Mouse (Mus musculus) fat pad, adult 2 months (tissue): Measurements from ENCODE around the gene Grk3.

Experiments
- DNase-seq: peaks from one replicate; pipeline ENCODE4 v3.0.0-alpha.2; 2011; ENCODE audit warnings: low read depth, low spot score; ENCODE audit errors: extremely low read depth

Grk3 gene

DNA sequence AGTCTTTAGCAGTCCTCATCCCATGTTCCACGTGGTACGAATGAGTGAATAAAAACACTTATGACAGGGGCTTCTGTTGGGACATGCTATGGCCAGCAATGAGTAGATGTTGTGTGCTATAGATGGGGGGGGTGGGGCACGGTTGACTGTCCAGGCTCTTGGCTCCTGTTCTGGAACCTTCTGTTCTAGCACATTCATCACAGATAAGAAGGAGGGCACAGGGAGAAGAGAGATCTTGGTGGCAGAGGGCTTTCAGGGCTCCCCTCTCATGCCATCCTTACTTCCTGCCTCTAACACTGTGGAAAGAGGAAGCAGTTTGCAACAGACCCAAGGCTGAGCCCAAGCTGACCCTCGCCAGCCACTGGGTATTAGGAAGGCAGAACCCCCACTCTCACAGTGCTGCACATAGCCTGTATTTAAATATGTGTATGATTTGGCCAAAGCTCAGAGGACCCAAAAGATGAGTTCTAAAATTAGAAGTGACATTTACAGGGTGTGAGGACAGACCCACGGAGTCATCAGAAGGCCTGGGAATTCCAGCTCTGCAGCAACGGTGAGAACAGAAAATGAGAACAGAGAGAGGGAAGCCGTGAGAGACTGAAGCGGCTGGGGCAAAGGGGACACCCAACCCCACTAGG is 6.3 kb downstream of the Grk3 start:
- DNase-seq: no peak

DNA sequence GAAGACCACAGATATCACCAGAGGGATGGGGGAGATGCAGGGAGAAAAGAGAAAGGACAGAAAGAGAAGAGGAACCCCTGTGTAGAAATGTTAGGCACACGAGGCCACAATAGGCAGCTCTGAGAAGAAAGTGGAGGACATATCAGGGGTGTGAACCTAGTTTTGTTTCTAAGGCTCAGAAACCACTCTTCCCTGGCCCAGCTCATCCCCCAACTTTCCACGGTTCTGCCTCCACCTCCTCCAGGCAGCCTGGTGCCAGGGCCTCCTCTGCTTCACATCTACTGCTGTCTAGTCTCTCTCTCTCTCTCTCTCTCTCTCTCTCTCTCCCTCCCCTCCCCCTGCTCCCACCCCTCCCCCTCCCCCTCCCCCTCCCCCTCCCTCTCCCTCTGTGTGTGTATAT is 7.1 kb downstream of the Grk3 start:
- DNase-seq: no peak

DNA sequence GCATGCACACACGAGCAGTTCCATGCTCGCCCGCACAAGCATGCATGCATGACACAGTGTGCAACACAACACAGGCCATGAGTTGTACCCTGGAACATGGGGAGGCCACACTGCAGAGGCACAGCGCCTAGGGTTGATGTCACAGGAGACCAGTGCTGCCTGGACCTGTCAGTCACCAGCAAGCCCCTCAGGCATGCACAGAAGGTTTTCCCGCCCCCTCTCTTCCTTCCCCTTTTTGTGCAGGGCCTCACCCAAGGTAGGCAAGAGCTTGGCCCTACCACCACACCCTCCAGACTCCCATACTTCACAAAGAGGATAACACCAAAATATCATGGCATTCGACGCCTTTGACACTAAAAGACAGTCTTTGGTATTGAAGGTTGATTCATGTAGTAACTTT is 8.6 kb downstream of the Grk3 start:
- no peak for DNase-seq

DNA sequence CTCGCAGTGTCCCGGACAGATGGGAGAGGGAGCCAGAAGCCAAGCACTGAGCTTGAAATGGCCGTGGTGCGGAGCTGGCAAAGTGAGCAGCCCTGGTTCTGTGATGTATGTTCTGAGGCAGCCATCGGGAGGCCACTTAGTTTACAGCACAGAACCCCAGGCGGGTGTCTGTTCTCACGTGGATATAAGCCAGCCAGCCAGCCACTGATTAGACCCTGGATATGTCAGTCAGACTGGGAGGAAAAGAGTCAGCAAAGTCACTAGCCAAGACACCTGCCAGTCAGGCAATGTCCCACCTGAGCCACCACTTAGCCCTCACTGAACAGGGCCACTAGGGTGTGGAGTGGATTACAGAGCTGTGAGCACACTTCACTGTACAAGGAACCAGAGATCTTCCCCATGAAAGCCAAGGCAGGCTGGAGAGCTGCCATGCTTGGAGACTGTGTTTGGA is 9.6 kb downstream of the Grk3 start:
- DNase-seq: no peak

DNA sequence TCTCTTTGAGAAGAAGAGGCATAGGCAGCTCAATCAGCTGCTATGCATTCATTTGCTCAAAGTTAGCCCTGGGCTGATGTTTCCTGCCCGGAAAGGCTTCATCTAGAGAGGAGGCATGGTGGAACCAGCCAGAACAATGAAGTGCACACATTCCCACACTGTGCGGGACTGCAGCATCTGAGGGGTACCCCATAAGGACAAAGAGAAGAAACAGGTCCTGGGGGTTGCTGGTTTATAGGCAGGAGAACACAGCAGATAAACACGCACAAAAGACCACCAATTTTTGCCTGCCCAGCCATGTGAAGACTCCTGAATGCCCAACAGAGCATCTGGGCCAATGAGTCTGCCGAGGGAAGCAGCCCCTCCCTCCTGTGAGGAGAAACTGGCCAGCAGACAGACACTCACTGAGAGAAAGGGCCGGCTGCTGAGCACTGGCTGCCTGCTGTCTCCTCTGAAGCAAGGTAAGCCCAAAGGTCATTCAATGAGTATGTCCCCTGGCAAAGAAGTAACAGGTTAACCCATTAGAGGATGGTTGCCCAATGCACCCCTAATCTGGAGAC is 12.7 kb downstream of the Grk3 start:
- DNase-seq: no peak

DNA sequence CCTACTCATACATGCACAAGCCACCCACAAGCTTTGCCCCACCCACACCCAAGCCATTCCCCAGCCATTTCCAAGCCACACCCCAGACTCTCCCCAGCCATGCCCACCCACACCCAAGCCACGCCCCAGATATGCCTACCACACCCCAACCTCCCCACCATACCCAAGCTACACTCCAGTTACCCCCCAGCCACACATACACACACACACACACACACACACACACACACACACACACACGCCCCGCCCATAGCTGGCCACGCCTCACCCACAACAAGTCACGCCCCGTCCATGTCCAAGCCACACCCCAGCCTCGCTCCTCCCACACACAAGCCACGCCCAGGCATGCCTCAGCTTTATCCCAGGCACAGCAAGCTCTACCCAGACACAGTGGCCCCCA is 16.4 kb downstream of the Grk3 start:
- no peak for DNase-seq

DNA sequence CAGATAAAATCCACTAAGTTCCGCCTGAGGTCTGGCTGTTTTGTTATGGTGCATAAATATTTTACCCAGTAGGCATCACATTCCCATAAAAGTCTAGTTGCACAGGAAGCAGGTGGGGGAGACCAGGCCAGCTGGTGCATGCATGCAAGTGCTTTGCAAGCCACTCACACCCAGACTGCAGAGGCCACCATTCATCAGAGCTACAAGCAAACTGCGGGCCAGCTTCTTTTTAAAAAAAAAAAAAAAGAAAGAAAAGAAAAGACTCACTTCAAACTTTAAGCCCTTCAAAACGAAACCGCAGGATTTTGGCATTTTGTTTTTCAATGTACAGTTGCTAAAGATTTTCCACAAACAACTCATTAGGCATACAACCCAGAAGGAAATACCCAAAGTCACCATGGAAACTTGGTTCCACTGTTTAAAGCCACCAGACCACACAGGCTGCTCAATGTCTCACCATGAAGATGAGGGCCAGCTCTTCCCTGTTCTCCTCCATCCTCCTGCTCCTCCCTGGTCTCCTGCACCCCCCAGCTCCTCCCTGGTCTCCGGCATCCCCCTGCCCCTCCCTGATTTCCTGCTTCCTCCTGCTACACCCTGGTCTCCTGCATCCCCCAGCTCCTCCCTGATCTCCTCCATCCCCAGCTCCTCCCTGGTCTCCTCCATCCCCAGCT is 17.9 kb downstream of the Grk3 start:
- DNase-seq: no peak

DNA sequence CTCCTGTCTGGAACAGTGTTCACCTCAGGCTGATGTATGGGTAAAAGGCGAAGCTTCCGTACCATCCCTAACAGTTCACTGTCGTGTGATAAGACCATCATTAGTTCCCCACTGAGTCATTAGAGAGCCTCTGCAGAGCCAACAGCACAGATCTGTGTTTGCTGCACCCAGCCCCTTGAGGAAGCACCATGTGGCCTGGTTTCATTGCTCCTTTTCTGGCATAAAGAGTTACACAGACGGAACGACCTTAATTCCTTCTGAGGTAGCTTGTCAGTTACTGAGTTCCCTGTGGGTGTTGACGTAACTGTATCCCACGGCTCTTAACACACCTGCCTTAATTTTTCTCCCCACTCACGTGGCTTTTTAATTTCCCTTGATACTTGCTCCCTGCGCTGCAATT is 24.3 kb downstream of the Grk3 start:
- no peak for DNase-seq

DNA sequence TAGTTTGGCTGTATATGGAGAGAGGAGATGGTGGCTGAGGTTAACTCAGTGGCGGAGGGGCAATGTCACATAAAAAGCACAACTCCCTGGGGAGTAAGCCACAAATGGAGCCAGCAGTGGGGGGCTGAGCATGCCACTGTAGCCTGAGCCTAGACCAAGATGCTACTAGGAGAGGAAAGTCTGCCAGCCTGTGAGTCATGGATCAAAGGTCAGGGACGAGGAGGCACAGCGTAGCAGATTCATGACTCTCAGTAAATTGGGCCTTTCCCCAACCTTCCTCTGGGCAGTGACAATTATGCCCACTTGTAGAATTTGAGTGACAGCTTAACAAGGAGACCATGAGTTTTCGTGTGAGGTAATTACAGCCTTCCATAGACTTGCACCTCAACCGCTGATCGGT is 33.7 kb downstream of the Grk3 start:
- no peak for DNase-seq

DNA sequence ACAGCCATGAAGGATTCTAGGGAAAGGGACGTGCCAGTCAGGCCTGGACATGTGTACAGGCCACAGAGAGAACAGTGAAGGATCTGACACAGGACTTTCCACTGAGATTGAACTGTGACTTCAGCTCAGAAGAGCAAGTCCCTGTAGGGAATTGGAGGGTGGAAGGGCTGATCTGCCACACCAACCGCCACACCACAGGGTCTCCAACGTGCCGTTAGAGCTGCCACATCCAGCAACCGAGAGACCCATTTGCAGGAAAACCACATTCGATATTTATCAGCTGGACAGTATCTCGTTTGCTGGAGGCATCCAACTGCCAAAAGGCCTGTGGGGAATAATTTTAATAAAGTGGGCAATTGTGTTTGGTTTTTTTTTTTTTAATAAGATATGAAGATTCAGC is 35.9 kb downstream of the Grk3 start:
- no peak for DNase-seq

DNA sequence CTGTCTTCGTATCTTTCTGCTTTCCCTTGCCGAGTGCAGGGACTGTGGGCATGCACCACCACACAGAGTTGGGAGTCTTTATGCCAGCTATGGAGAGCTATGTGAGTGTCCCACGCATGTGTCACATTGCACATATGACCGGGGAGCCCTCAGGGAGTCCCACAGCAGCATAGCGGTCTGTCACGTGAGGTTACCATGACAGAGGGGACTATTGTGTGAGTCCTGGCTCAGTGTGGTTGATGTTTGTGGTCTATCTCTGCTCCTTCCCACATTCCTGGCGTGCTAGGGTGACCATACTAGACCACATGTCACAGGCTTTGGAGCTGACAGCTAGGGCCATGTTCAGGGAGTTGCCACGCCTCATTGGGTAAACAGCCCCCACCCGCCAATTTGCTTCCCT is 36.4 kb downstream of the Grk3 start:
- DNase-seq: no peak

DNA sequence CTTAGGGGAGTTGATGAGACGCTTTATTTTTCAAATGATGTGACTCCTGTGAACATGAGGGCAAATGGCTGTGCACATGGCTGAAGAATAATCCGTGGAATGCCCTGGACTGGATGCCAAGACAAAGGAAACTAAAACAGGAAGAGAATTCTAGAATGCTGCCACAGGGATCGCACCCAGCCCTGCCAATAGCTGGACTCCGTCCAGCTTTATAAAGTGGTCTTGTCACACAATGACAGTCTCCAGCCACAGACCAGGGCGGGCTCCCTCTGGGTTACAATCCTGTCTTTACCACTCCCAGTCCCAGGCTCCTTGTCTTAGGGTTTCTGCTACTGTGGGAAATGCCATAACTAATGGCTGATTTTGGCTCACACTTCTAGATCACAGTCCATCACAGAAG is 38.5 kb downstream of the Grk3 start:
- no peak for DNase-seq

DNA sequence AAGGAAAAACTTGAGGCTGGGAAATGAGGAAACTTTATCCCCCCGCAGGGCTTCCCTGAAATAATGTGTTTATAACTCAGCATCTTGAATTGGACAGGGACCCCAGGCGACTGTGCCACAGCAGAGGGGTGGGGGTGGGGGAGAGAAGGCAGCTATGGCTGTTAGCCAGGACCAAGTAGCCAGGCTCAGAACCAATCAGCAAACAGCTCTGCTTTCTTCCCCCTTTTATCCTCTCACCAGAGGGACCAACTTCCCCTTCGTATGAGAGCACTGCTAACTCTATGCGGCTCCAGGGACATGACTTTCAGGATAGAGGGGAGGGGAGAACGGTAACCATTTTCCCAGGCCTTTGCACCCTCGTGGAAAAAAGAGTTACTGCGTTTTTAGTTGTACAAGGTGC is 42.0 kb downstream of the Grk3 start:
- no peak for DNase-seq

DNA sequence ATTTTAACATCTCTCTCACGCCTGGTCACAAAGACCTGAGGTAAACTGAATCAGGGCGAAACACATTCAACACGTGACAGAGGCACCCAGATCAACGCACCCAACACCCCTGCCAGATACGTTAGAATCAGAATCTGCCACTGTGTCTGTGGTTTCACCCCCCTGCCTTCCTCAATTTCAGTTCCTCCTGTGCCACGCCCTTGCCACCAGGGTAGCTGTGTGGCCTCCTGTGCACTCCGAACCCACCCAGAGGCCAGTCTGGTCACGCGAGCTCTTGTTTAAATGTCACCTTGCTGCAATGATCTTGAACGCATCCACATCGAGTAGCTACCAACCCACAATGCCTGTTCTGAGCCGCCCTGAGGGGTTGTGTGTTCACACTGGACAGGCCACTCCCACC is 43.3 kb downstream of the Grk3 start:
- no peak for DNase-seq

DNA sequence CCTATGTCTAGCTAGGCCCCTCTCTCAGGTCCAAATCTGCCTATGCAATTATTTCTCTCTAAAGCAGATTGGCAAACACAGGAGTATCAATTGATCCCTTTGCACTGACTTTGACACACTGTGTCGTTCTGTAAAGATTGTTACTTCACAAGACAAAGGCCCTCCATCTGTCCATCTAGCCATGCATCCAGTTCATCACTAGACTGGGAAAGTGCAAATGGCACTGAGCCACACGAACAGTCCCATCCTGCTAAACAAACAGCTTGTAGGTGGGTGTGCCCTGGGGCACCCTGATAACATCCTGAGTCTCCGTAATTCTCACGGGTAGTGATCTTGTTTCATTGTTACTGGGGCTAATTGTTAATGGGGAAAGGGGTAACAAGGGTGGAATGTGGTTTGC is 52.1 kb downstream of the Grk3 start:
- DNase-seq: no peak

DNA sequence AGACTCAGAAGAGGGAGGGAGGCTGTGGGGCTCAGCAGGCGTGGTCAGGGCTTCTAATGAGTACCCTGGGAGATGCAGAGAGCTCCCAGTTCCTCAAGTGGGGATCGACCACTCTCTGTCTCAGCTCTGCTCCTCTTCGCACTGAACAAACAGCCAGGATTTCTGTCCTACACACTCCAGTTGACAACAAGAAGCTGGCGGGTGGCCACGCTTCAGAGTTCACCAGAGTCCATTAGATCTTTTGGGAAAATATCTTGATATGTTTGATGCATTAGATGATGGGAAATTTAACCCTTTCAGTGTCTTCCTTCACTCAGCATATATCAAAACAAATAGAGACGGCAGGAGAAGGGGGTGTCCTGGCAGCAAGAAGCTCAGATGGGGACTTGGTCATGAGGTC is 53.4 kb downstream of the Grk3 start:
- no peak for DNase-seq

DNA sequence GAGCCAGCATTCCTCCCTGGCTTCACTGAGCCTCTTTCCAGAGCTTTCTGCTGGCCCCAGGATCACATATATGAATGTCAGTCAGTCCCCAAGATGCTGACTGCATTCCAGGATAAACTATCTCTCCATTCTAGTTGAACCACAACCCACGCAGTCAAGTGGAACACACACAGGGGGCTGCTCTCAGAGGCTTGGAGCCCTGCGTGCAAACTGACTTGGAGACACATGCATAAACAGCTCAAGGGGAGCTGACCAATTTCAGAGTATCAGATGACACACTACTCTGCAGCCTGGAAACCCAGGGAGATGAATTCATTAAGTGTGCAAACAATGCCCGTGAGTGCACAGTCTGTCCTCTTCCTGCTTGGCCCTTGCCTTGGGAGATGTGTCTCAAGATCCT is 54.7 kb downstream of the Grk3 start:
- no peak for DNase-seq

DNA sequence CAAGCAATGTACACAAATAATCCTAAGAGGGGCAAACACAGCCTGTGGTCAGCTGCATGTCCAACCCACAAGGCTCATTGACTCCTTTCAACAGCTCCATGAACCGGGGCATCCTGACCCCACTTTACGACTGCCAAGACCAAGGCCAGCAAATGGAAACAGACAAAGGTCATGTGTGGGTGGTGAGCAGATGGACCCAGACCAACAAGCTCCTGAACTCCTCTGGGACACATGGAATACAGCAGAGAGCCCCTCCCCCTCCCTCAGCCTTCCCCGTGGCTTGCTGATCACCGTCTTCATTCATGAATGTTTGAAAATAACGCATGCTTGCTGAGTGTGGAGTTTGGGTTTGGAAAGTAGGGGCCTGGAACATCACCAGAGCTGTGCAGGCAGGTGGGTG is 57.3 kb downstream of the Grk3 start:
- DNase-seq: no peak

DNA sequence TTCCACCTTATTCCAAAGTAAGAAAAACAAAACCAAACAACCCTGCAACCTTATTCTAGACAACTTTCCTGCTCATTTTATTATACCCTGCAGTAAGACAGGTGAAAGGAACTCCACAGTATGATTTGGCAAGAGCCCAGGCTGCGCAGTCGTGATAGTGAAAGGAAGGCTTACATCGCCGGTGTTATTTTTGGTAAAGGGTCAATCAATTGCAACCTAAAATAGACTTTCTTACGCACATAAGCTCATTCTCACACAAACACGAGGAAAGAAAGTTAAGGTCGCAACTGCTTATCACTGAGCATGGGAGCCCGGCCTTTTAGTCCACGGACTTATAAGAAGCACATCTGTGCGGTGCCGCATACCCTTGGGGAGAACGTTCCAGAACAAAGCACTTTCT is 58.8 kb downstream of the Grk3 start:
- no peak for DNase-seq

DNA sequence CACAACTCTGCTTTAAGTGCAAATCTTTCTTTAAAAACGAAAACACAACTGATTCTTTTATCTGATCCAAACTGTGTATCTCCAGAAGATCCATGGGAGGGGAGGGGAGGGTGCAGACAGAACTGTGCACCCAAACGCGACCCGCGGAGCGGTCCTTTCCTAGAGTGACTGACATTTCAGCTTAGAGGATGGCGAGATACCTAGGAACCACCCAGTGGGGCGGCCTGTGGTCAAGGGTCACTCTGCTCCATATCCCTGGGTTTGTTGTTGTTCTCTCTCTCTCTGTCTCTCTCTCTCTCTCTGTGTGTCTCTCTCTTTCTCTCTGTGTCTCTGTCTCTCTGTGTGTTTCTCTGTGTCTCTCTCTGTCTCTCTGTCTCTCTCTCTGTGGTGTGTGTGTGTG is 59.2 kb downstream of the Grk3 start:
- DNase-seq: no peak

DNA sequence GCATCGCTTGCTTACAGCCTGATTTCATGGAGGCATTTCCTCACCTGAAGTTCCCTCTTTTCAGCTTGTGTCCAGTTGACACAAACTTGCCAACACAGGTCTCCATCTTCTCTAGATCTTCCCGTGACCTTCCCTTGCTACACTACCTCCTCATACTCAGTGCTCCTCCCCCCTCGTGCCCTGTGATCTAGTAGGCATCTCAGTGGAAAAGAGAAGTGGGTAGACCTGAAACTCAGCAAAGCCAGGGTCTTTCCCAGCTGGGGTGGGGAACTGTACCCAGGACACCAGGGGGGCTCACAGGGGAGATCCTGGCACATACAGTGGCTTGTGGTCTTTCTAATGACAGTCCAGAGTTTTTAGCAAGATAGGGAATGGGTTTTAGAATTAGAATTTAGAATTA is 64.7 kb downstream of the Grk3 start:
- no peak for DNase-seq

DNA sequence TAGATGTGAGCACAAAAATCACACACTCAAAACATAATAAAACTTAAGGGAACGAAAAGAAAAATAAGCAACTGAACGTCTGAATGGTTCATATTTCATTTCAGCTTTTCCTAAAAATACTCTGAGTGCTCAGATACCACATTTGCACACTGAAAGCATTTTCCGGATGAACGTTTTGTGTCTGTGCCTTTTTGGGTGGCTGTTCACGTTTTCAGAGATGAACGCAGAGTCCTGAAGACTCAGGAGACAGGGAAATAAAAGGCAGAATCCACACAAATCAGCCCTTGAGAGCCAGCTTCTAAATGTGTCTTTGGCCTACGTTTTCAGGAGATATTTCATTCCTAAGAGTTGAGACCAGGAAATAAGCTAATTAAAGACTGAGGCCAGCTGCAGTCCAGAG is 69.7 kb downstream of the Grk3 start:
- DNase-seq: no peak

DNA sequence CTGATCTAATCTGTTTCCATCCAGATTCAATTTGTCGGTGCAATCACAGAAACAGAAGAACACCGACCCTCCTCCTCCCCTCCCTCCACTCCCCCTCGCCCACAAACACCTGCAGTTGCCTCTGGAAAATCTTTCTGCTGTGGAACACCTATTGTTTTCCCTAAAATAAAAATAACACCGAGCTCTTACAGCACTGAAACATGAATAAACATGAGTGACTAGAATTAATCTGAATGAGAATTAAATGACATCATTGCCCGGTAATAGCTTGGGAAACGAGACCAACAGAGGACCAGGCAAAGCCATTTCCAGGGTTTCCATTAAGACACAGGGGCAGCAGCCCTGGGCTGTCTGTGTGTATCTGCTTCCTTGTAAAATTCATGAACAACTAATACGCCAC is 73.3 kb downstream of the Grk3 start:
- no peak for DNase-seq
